Mouse (Mus musculus) erythroblast, embryonic 14.5 days (primary cell): ENCODE measurements around the gene Edem2. TPM values are rescaled to one million over a fixed set of nuclear protein-coding genes. Genes with fewer than 3 reads are reported as not detected.

Experiments used
- H3K27me3 ChIP-seq: 2 replicates; pipeline ENCODE4 v1.6.1; 2012; ENCODE audit warnings: inconsistent platforms; ENCODE audit not compliant: control insufficient read depth
- H3K36me3 ChIP-seq: 2 replicates; pipeline ENCODE4 v1.6.1; 2012; ENCODE audit warnings: mild to moderate bottlenecking, inconsistent platforms; ENCODE audit not compliant: control insufficient read depth
- H3K4me1 ChIP-seq: 2 replicates; pipeline ENCODE4 v1.6.1; 2012; ENCODE audit warnings: inconsistent platforms; ENCODE audit not compliant: control insufficient read depth
- H3K4me3 ChIP-seq: replicated peaks from 2 replicates; pipeline ENCODE3; 2012; ENCODE audit warnings: moderate library complexity, mild to moderate bottlenecking, inconsistent platforms
- H3K9me3 ChIP-seq: 2 replicates; pipeline ENCODE4 v1.6.1; 2012; ENCODE audit warnings: low read length, inconsistent platforms, mixed read lengths; ENCODE audit not compliant: control insufficient read depth
- GATA1 ChIP-seq: IDR thresholded peaks from 2 replicates; pipeline ENCODE4 v1.6.1; 2012; ENCODE audit warnings: low read length, inconsistent platforms, mixed read lengths
- TAL1 ChIP-seq: IDR thresholded peaks from 3 replicates; pipeline ENCODE4 v1.6.1; 2012; ENCODE audit warnings: low read length, inconsistent platforms, mixed read lengths
- polyA plus RNA-seq: library from polyadenylated mRNA; stranded (reverse); fragments of >175 nt; gene quantifications from 2 replicates; pipeline ENCODE4 v1.2.3, GENCODE M21; 2012

Edem2 gene
- polyA plus RNA-seq, 1 experiment, result 2.8 TPM

DNA sequence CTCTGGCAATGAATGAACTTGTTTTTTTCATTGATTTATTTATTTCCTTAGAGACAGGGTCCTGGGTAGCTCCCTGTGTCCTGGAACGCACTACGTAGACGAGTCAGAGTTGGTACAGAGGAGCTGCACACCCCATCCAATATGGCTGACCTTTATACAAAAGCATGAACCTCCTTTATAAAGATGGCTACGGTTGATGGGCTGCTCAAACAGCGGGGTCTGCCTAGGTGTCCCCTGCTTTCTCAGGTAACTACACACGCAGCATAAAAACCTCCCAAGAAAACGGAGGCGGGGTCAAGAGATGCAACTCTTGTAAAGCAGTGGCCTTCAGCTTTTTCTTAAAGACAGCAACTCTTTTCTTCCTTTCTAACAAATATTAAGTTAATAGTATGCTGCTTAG is 61.4 kb downstream of the Edem2 start:
- Histone ChIP-seq H3K36me3 (peaks cover 70% of the 10 kb centered on the region), H3K4me1 (no peaks in the 10 kb centered on the region), H3K4me3 (no peak overlapping the region), H3K27me3 (no peaks in the 10 kb centered on the region), H3K9me3 (no peaks in the 10 kb centered on the region)
- TF ChIP-seq TAL1, result no peak
- no peak for TF ChIP-seq GATA1

DNA sequence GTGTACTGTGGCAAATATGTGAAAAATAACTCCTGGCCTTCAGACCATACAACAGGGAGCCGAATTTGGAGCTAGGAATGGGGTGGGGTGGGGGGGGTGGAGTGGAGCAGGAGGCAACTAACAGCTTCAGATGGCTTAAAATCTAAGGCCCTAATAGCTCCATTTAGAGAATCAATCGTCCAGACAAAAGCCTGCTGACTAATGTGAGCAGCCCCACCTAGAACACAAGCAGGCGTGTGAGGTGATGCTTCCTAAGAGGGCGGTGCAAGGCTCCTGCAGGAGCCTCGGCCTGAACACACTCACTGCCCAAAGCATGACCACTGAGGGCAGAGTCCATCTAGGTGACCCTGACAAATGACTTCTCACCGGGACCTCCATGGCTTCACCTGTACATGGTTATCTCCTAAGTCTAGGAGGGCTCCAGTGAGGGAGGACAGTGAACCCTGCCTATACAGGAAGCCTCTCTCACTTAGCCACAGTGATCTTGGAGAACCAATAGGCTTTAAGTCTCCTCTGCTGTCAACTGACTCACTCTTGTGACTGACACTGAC is 65.3 kb downstream of the Edem2 start:
- TF ChIP-seq TAL1 (no peak), GATA1 (no peak)
- no peaks in the 10 kb centered on the region for H3K27me3 ChIP-seq
- H3K4me3 ChIP-seq, result no peak overlapping the region
- H3K9me3 ChIP-seq, result no peaks in the 10 kb centered on the region
- no peaks in the 10 kb centered on the region for H3K4me1 ChIP-seq
- peaks cover 75% of the 10 kb centered on the region for H3K36me3 ChIP-seq

- H3K36me3 ChIP-seq, result peaks cover 78% of the 10 kb centered on the region
- H3K4me3 ChIP-seq, result no peak overlapping the region
- no peak for TF ChIP-seq TAL1
- no peak for TF ChIP-seq GATA1
- H3K27me3 ChIP-seq, result no peaks in the 10 kb centered on the region
- no peaks in the 10 kb centered on the region for H3K4me1 ChIP-seq
- H3K9me3 ChIP-seq, result no peaks in the 10 kb centered on the region
Measured at GRCm38 (mm10) chr2:155663097-155663496, 66.2 kb downstream of the Edem2 start.

GRCm38 (mm10) chr2:155662390-155662789 is 66.9 kb downstream of the Edem2 start:
- Histone ChIP-seq H3K4me1 (no peaks in the 10 kb centered on the region), H3K36me3 (peaks cover 81% of the 10 kb centered on the region), H3K9me3 (no peaks in the 10 kb centered on the region), H3K27me3 (no peaks in the 10 kb centered on the region), H3K4me3 (no peak overlapping the region)
- no peak for TF ChIP-seq TAL1
- no peak for TF ChIP-seq GATA1

DNA sequence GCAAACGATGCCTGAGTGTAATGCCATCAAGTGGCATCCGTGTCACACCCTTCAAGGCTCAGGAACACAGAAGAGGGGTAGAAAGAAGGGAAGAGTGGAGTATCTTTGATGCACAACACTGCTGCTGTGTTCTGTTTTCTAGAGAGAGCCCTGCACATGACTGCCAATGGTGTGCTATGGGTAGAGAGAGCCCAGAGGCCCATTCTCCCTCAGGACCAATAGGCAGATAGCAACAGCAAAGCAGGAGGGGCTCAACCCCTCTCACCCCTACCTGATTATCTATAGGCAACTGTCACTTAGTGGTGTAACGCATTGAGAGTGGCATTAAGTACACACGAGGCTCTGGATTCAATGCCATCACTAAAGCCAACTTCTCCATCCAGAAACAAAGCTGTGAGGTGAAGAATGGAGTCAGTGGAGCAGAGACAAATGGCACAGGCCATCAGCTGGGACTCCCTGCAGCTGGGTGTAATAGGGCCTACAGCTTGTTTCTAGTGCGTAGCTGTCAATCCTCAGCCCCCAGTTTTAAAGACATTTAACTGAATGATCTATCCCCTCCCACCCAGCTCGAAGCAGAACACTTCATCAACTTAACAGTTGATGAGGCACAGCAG is 73.4 kb downstream of the Edem2 start:
- no peak overlapping the region for H3K4me3 ChIP-seq
- H3K9me3 ChIP-seq, result no peaks in the 10 kb centered on the region; the same call in 1 of the 2 replicates
- H3K36me3 ChIP-seq, result peaks cover 86% of the 10 kb centered on the region
- H3K27me3 ChIP-seq, result no peaks in the 10 kb centered on the region
- TF ChIP-seq GATA1 (no peak), TAL1 (no peak)
- no peaks in the 10 kb centered on the region for H3K4me1 ChIP-seq

DNA sequence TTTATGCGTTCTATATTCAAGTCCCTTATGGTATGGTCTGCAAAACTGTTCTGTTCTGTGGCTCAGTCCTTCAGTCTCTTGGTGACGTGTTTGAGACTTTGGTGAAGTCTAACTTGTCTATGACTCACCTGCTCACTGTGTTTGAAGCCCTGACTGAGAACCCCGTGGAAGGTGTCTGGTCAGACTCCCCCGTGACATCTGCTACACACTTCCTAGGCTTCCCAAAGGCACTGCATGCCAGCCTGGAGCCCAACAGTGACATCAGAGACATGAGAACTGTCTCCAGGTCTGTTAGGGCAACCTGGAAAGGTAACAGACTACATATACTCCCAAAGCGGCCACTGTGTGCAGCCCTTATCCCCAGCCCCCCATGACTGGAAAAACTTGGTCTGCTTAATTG is 76.7 kb downstream of the Edem2 start:
- Histone ChIP-seq H3K36me3 (peaks cover 86% of the 10 kb centered on the region), H3K9me3 (no peaks in the 10 kb centered on the region; the same call in 1 of the 2 replicates), H3K27me3 (no peaks in the 10 kb centered on the region), H3K4me1 (no peaks in the 10 kb centered on the region), H3K4me3 (no peak overlapping the region)
- no peak for TF ChIP-seq GATA1
- TF ChIP-seq TAL1, result no peak

Other genes starting within 250 kb of the Edem2 start
- 0.78 and 1.0 TPM in 2 replicates for gene Acss2, start 211.5 kb downstream of the Edem2 start, polyA plus RNA-seq
- gene Ggt7, start 211.2 kb downstream of the Edem2 start, polyA plus RNA-seq, result not detected in 2 replicates
- gene Gss, start 136.7 kb downstream of the Edem2 start, polyA plus RNA-seq, result 6.8 and 8.6 TPM in 2 replicates
- gene Myh7b, start 118.3 kb downstream of the Edem2 start, polyA plus RNA-seq, result 7.6 and 12.3 TPM in 2 replicates
- gene Trpc4ap, start 37.1 kb downstream of the Edem2 start, polyA plus RNA-seq, result 9.2 and 11.1 TPM in 2 replicates
- not detected in 2 replicates for gene Gm17581, start 6.4 kb upstream of the Edem2 start, polyA plus RNA-seq
- 0.06 TPM in 1 of 2 replicates, not detected in the other for gene Procr, start 21.6 kb upstream of the Edem2 start, polyA plus RNA-seq
- gene Mmp24, start 45.9 kb upstream of the Edem2 start, polyA plus RNA-seq, result 0.01 TPM in 1 of 2 replicates, not detected in the other
- gene BC029722, start 90.0 kb upstream of the Edem2 start, polyA plus RNA-seq, result 0.40 and 0.45 TPM in 2 replicates
- gene Eif6, start 97.5 kb upstream of the Edem2 start, polyA plus RNA-seq, result 18.6 and 24.9 TPM in 2 replicates
- gene Fam83c, start 105.4 kb upstream of the Edem2 start, polyA plus RNA-seq, result not detected in 2 replicates
- 0.09 and 0.47 TPM in 2 replicates for gene Uqcc1, start 200.8 kb upstream of the Edem2 start, polyA plus RNA-seq
- gene Gm15557, start 211.3 kb upstream of the Edem2 start, polyA plus RNA-seq, result not detected in 2 replicates
- gene Gdf5, start 215.9 kb upstream of the Edem2 start, polyA plus RNA-seq, result 0.04 TPM in 1 of 2 replicates, not detected in the other
- gene Cep250, start 227.0 kb upstream of the Edem2 start, polyA plus RNA-seq, result 3.7 and 3.8 TPM in 2 replicates